In the genomic region with DNA sequence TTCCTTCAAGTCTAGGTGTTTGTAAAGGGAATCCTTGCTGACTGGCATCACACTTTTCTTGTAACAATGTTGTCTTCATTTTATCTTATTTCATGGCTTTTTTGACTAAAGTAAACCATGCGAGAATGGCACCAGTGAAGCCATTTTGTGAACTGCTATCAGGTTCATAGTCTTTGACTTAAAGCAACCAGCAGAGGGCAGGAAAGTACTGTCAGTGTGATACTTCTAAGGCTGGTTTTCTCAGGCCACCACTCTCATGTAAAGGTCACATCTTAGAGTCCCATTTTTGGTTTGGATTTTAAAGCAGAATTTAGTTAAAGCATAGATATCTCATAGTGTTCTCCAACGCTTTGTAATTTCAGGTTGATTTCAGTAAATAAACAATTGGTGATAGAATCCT, we compare ENCODE assay signal across 8 mouse cellular contexts.
DNase-seq lines count a peak whose midpoint lies in the region; ATAC-seq lines count a peak whose summit lies in the region.

No protein-coding gene starts in this region.

- H3K27me3 ChIP-seq in forebrain, embryonic 13.5 days = no peaks in the 10 kb centered on the region
- no peaks in the 10 kb centered on the region for H3K27me3 ChIP-seq in limb, embryonic 12.5 days

- H3K36me3 ChIP-seq in forebrain, embryonic 13.5 days (ENCODE audit: poor library complexity, severe bottlenecking) = no peaks in the 10 kb centered on the region
- no peaks in the 10 kb centered on the region for H3K36me3 ChIP-seq in limb, embryonic 12.5 days

- H3K9me3 ChIP-seq in forebrain, embryonic 13.5 days (replicated peaks) = no peaks in the 10 kb centered on the region
- no peaks in the 10 kb centered on the region for H3K9me3 ChIP-seq in limb, embryonic 12.5 days

- H3K27ac ChIP-seq in forebrain, embryonic 13.5 days = no peak overlapping the region
- H3K27ac ChIP-seq in limb, embryonic 12.5 days = no peak overlapping the region

- no peak overlapping the region for H3K4me3 ChIP-seq in forebrain, embryonic 13.5 days
- no peak overlapping the region for H3K4me3 ChIP-seq in limb, embryonic 12.5 days (replicated peaks)

- DNase-seq in kidney, adult 8-10 months = peak; percentile 3 to 10
- no peak for DNase-seq in kidney, adult 18-20 months
- DNase-seq in WW6 (ENCODE audit: low read depth, low spot score) = peak; percentile 14
- peak; percentile 17 to 27 for DNase-seq in right cerebral cortex, adult 2 months (ENCODE audit: low spot score in 2 of 2)
- DNase-seq in frontal cortex, postnatal 25 days (ENCODE audit: low spot score in 2 of 2) = no peak

- peak; percentile 91 for ATAC-seq in CD4-positive, CD25-positive, alpha-beta regulatory T cell, adult 4 months
- ATAC-seq in forebrain, embryonic 13.5 days = peak; percentile 81; the same call in 1 of the 2 replicates
- ATAC-seq in limb, embryonic 12.5 days (ENCODE audit: insufficient number of reproducible peaks, insufficient read depth, low FRiP score, low TSS enrichment, low read depth) = peak; percentile 73; the same call in 1 of the 2 replicates

- H3K9ac ChIP-seq in forebrain, embryonic 13.5 days = no peak overlapping the region
- no peak overlapping the region for H3K9ac ChIP-seq in limb, embryonic 12.5 days (replicated peaks)

- no peaks in the 10 kb centered on the region for H3K4me1 ChIP-seq in forebrain, embryonic 13.5 days
- no peaks in the 10 kb centered on the region for H3K4me1 ChIP-seq in limb, embryonic 12.5 days (replicated peaks)

- H3K4me2 ChIP-seq in forebrain, embryonic 13.5 days = no peak overlapping the region
- H3K4me2 ChIP-seq in limb, embryonic 12.5 days = no peak overlapping the region

- WGBS in forebrain, embryonic 13.5 days = 62% methylated on average over 2 of the region's 2 CpGs
- WGBS in limb, embryonic 12.5 days = 56% methylated on average over 2 of the region's 2 CpGs

Comparison
In these comparisons a context has a peak if more than half of its experiments do, and no peak if none do; other contexts are left out.
1. DNase-seq: peak in kidney, adult 8-10 months (2 of 2), WW6 (single experiment) and right cerebral cortex, adult 2 months (2 of 2); none in kidney, adult 18-20 months (single experiment) and frontal cortex, postnatal 25 days (0 of 2).
2. Peak in every context shown above with its lines, with median percentiles within 50 percentile points of each other: ATAC-seq.